Mouse (Mus musculus) kidney, adult 2 months (tissue): ENCODE results near the gene Zdhhc16. TPM values are rescaled to one million over a fixed set of nuclear protein-coding genes. Genes with fewer than 3 reads are reported as not detected.
A peak's percentile ranks its signal among the peaks of the same experiment; 100 is the strongest.

Experiments
- DNase-seq: peaks from one replicate; pipeline ENCODE4 v3.0.0; 2021
- H3K27ac ChIP-seq: fragments of 200-500 bp; 2 replicates; pipeline ENCODE4 v1.5.1; 2012; ENCODE audit warnings: low read depth, low read length, control low read depth, inconsistent platforms; ENCODE audit not compliant: insufficient read depth
- H3K27me3 ChIP-seq: fragments of 200-500 bp; replicated peaks from 2 replicates; pipeline ENCODE4 v1.6.1; 2012; ENCODE audit warnings: mild to moderate bottlenecking, moderate library complexity, low read length, inconsistent platforms; ENCODE audit not compliant: control insufficient read depth, insufficient read depth
- H3K36me3 ChIP-seq: fragments of 200-500 bp; 2 replicates; pipeline ENCODE4 v1.6.1; 2012; ENCODE audit warnings: mild to moderate bottlenecking, moderate library complexity, low read length, inconsistent platforms; ENCODE audit not compliant: control insufficient read depth, insufficient read depth
- H3K4me1 ChIP-seq: fragments of 200-500 bp; 2 replicates; pipeline ENCODE4 v1.6.1; 2011; ENCODE audit warnings: low read length; ENCODE audit not compliant: control insufficient read depth, insufficient read depth
- H3K4me3 ChIP-seq: fragments of 200-500 bp; 2 replicates; pipeline ENCODE4 v1.5.1; 2011; ENCODE audit warnings: mild to moderate bottlenecking, low read depth, low read length, control low read depth; ENCODE audit not compliant: insufficient read depth
- CTCF ChIP-seq: fragments of 200-500 bp; conservative IDR thresholded peaks from 2 replicates; pipeline ENCODE4 v1.5.1; 2011; ENCODE audit warnings: low read depth, mild to moderate bottlenecking, control low read depth, low read length, moderate library complexity, mixed read lengths; ENCODE audit not compliant: insufficient read depth, insufficient read length
- POLR2A ChIP-seq: fragments of 200-500 bp; IDR thresholded peaks from one replicate; pipeline ENCODE4 v1.6.1; 2011; ENCODE audit warnings: low read depth, low read length, control low read depth
- WGBS: fragments of 180-500 bp; shearing (Covaris S2); methylation state at CpG from one replicate; pipeline ENCODE4 v1.1.7; 2018; 5-methylcytosine and 5-hydroxymethylcytosine counted together
- polyA plus RNA-seq: library from polyadenylated mRNA; depleted of rRNA; stranded (reverse); fragments of >200 nt; gene quantifications from 2 replicates; pipeline ENCODE4 v1.2.3, GENCODE M21; 2012

Gene Zdhhc16
- polyA plus RNA-seq, 1 experiment, result 74.2 TPM

- Histone ChIP-seq H3K27ac (no peak overlapping the region), H3K4me3 (no peak overlapping the region), H3K4me1 (no peaks in the 10 kb centered on the region; the same call in 1 of the 2 replicates), H3K27me3 (no peaks in the 10 kb centered on the region), H3K36me3 (no peaks in the 10 kb centered on the region)
- DNase-seq, result peak; percentile 75
- TF ChIP-seq CTCF (peak; percentile 30; the same call in 1 of the 2 replicates), POLR2A (no peak)
- 52% methylated on average over 4 of the region's 4 CpGs for WGBS
These were observed 34.4 kb upstream of the Zdhhc16 start for GRCm38 (mm10) chr19:41898860-41899259.

GRCm38 (mm10) chr19:41900495-41901090 lies 32.7 kb upstream of the Zdhhc16 start:
- DNase-seq, result no peak
- H3K27me3 ChIP-seq, result no peaks in the 10 kb centered on the region
- no peak for TF ChIP-seq CTCF
- no peak for TF ChIP-seq POLR2A
- no peaks in the 10 kb centered on the region for H3K36me3 ChIP-seq
- no peaks in the 10 kb centered on the region; the same call in 1 of the 2 replicates for H3K4me1 ChIP-seq
- no peak overlapping the region for H3K4me3 ChIP-seq
- WGBS, result 83% methylated on average over 8 of the region's 8 CpGs
- no peak overlapping the region for H3K27ac ChIP-seq

GRCm38 (mm10) chr19:41901696-41902095 lies 31.6 kb upstream of the Zdhhc16 start:
- Histone ChIP-seq H3K36me3 (no peaks in the 10 kb centered on the region), H3K27ac (no peak overlapping the region), H3K27me3 (no peaks in the 10 kb centered on the region), H3K4me3 (no peak overlapping the region), H3K4me1 (no peaks in the 10 kb centered on the region; the same call in 1 of the 2 replicates)
- TF ChIP-seq POLR2A, result no peak
- TF ChIP-seq CTCF, result no peak
- DNase-seq, result no peak
- 68% methylated on average over 2 of the region's 2 CpGs for WGBS

GRCm38 (mm10) chr19:41902848-41903593 lies 30.3 kb upstream of the Zdhhc16 start:
- TF ChIP-seq CTCF, result no peak
- no peak for TF ChIP-seq POLR2A
- H3K27me3 ChIP-seq, result no peaks in the 10 kb centered on the region
- no peaks in the 10 kb centered on the region for H3K36me3 ChIP-seq
- peaks cover 5% of the 10 kb centered on the region; the same call in 1 of the 2 replicates for H3K4me1 ChIP-seq
- 83% methylated on average over 10 of the region's 10 CpGs for WGBS
- no peak for DNase-seq
- H3K4me3 ChIP-seq, result no peak overlapping the region
- no peak overlapping the region for H3K27ac ChIP-seq

GRCm38 (mm10) chr19:41905246-41905645 lies 28.0 kb upstream of the Zdhhc16 start:
- H3K4me1 ChIP-seq, result peaks cover 5% of the 10 kb centered on the region; the same call in 1 of the 2 replicates
- no peak overlapping the region for H3K4me3 ChIP-seq
- no peak overlapping the region for H3K27ac ChIP-seq
- no peak for TF ChIP-seq CTCF
- no peak for TF ChIP-seq POLR2A
- no peaks in the 10 kb centered on the region for H3K36me3 ChIP-seq
- DNase-seq, result no peak
- no peaks in the 10 kb centered on the region for H3K27me3 ChIP-seq
- 87% methylated on average over 2 of the region's 2 CpGs for whole genome bisulfite sequencing

GRCm38 (mm10) chr19:41906311-41907078 lies 26.8 kb upstream of the Zdhhc16 start:
- TF ChIP-seq CTCF (no peak), POLR2A (no peak)
- Histone ChIP-seq H3K36me3 (no peaks in the 10 kb centered on the region), H3K4me1 (peaks cover 5% of the 10 kb centered on the region; the same call in 1 of the 2 replicates), H3K27ac (no peak overlapping the region), H3K4me3 (no peak overlapping the region), H3K27me3 (no peaks in the 10 kb centered on the region)
- DNase-seq, result no peak
- WGBS, result 63% methylated on average over 6 of the region's 6 CpGs
